Mouse (Mus musculus) liver, embryonic 11.5 days (tissue): ENCODE measurements around the gene Nefh. TPM values are rescaled to one million over a fixed set of nuclear protein-coding genes. Genes with fewer than 3 reads are reported as not detected.

ENCODE experiments used
- ATAC-seq: fragments of 200-750 bp; cut with Nextera tagmentation; replicated peaks from 2 replicates; pipeline ENCODE4 v1.8.0; 2017; ENCODE audit warnings: moderate number of reproducible peaks, mild to moderate bottlenecking, moderate TSS enrichment, moderate library complexity; ENCODE audit not compliant: low FRiP score
- DNase-seq: peaks from one replicate; pipeline ENCODE4 v3.0.0-alpha.2; 2017; ENCODE audit warnings: low spot score
- H3K27ac ChIP-seq: fragments of 300-500 bp; sonication (generic); 2 replicates; pipeline ENCODE4 v1.5.1; 2014; ENCODE audit warnings: mild to moderate bottlenecking, low read depth, low read length, control low read depth
- H3K27me3 ChIP-seq: fragments of 300-500 bp; sonication (generic); replicated peaks from 2 replicates; pipeline ENCODE4 v1.6.1; 2014; ENCODE audit warnings: low read length, mixed read lengths; ENCODE audit not compliant: control insufficient read depth, insufficient read depth
- H3K36me3 ChIP-seq: fragments of 300-500 bp; sonication (generic); 2 replicates; pipeline ENCODE4 v1.6.1; 2014; ENCODE audit warnings: mild to moderate bottlenecking, low read length, moderate library complexity, mixed read lengths; ENCODE audit not compliant: control insufficient read depth, insufficient read depth
- H3K4me1 ChIP-seq: fragments of 300-500 bp; sonication (generic); replicated peaks from 2 replicates; pipeline ENCODE4 v1.6.1; 2014; ENCODE audit warnings: low read length, mixed read lengths; ENCODE audit not compliant: control insufficient read depth, insufficient read depth
- H3K4me2 ChIP-seq: fragments of 300-500 bp; sonication (generic); 2 replicates; pipeline ENCODE4 v1.6.1; 2014; ENCODE audit warnings: mild to moderate bottlenecking, control low read depth, moderate library complexity
- H3K4me3 ChIP-seq: fragments of 300-500 bp; sonication (generic); 2 replicates; pipeline ENCODE4 v1.5.1; 2014; ENCODE audit warnings: low read depth, low read length, control low read depth
- H3K9ac ChIP-seq: fragments of 300-500 bp; sonication (generic); 2 replicates; pipeline ENCODE4 v1.6.1; 2014; ENCODE audit warnings: low read depth, low read length, control low read depth
- H3K9me3 ChIP-seq: fragments of 300-500 bp; sonication (generic); 2 replicates; pipeline ENCODE4 v1.6.1; 2016; ENCODE audit warnings: low read length, inconsistent platforms, mixed read lengths; ENCODE audit not compliant: control insufficient read depth
- WGBS: fragments of 180-500 bp; shearing (Covaris S2); extraction: QIAGEN DNeasy Blood & Tissue Kit; methylation state at CpG from one replicate; pipeline ENCODE4 v1.1.7; 2014; 5-methylcytosine and 5-hydroxymethylcytosine counted together
- microRNA-seq: library from miRNA; unstranded; fragments of <30 nt; microRNA quantifications from one replicate; pipeline ENCODE4, GENCODE M21; 2017; ENCODE audit warnings: borderline number of aligned reads
- polyA plus RNA-seq: library from polyadenylated mRNA; unstranded; fragments of >200 nt; fragmentation: Nextera tagmentation; extraction: Ambion mirVana; gene quantifications from 2 replicates; pipeline ENCODE4 v1.2.1, GENCODE M21; 2014

The Nefh gene
- polyA plus RNA-seq, 1 experiment from 2014 or later = 1.1 TPM

GRCm38 (mm10) chr11:4901956-4902355 lies 45.9 kb downstream of the Nefh start:
- no peak for ATAC-seq
- peaks cover 13% of the 10 kb centered on the region; the same call in 1 of the 2 replicates for H3K36me3 ChIP-seq

GRCm38 (mm10) chr11:4900437-4900836 lies 47.4 kb downstream of the Nefh start:
- H3K27ac ChIP-seq = no peak overlapping the region
- no peak overlapping the region for H3K9ac ChIP-seq
- H3K27me3 ChIP-seq = no peaks in the 10 kb centered on the region
- peaks cover 10% of the 10 kb centered on the region; the same call in 1 of the 2 replicates for H3K36me3 ChIP-seq
- no peak overlapping the region for H3K4me2 ChIP-seq
- ATAC-seq = no peak
- 69% methylated on average over 5 of the region's 5 CpGs for WGBS
- H3K4me1 ChIP-seq = peaks cover 5% of the 10 kb centered on the region
- no peaks in the 10 kb centered on the region for H3K9me3 ChIP-seq
- H3K4me3 ChIP-seq = no peak overlapping the region
- DNase-seq = no peak

More at GRCm38 (mm10) chr11:4901956-4902355, 45.9 kb downstream of the Nefh start:
- Histone ChIP-seq H3K27ac (no peak overlapping the region), H3K4me3 (no peak overlapping the region), H3K4me2 (no peak overlapping the region), H3K9me3 (no peaks in the 10 kb centered on the region), H3K4me1 (no peaks in the 10 kb centered on the region), H3K27me3 (no peaks in the 10 kb centered on the region), H3K9ac (no peak overlapping the region)
- WGBS = 89% methylated on average over 6 of the region's 6 CpGs
- DNase-seq = no peak

GRCm38 (mm10) chr11:4894848-4895816 lies 52.7 kb downstream of the Nefh start, which contains the start of gene Thoc5:
Gene Thoc5 (plus strand): TSS chr11:4895320.
- no peaks in the 10 kb centered on the region for H3K27me3 ChIP-seq
- H3K4me1 ChIP-seq = peaks cover 5% of the 10 kb centered on the region
- H3K36me3 ChIP-seq = peaks cover 4% of the 10 kb centered on the region; the same call in 1 of the 2 replicates
- peak within 1 kb of the TSS; percentile 92 for H3K4me3 ChIP-seq
- WGBS = 2% methylated on average over 52 of the region's 52 CpGs
- H3K4me2 ChIP-seq = peak within 1 kb of the TSS; percentile 77
- peak within 1 kb of the TSS; percentile 83 for H3K9ac ChIP-seq
- no peaks in the 10 kb centered on the region for H3K9me3 ChIP-seq
- ATAC-seq (peak; percentile 92), DNase-seq (peak; percentile 83)
- H3K27ac ChIP-seq = peak within 1 kb of the TSS; percentile 81; the same call in 1 of the 2 replicates

Small RNA genes within 50 kb of the gene (microRNA-seq; reads per million reads assigned to microRNA genes)
- gene Mir6918 = 2.1 reads per million

Other genes with a start within 250 kb of the Nefh start
- gene Uqcr10, start 243.7 kb downstream of the Nefh start, polyA plus RNA-seq = 823 and 891 TPM in 2 replicates
- gene Zmat5, start 243.4 kb downstream of the Nefh start, polyA plus RNA-seq = 45.1 and 54.6 TPM in 2 replicates
- gene Cabp7, start 201.3 kb downstream of the Nefh start, polyA plus RNA-seq = 0.33 TPM in 1 of 2 replicates, not detected in the other
- gene Nf2, start 98.5 kb downstream of the Nefh start, polyA plus RNA-seq = 37.4 and 40.1 TPM in 2 replicates
- 89.8 and 92.7 TPM in 2 replicates for gene Nipsnap1, start 74.1 kb downstream of the Nefh start, polyA plus RNA-seq
- gene Thoc5, start 52.7 kb downstream of the Nefh start, polyA plus RNA-seq = 40.5 and 42.5 TPM in 2 replicates
- 126 and 139 TPM in 2 replicates for gene Ap1b1, start 38.8 kb upstream of the Nefh start, polyA plus RNA-seq
- gene Rasl10a, start 110.1 kb upstream of the Nefh start, polyA plus RNA-seq = 0.75 and 1.3 TPM in 2 replicates
- gene Gas2l1, start 117.3 kb upstream of the Nefh start, polyA plus RNA-seq = 41.9 and 46.5 TPM in 2 replicates
- 27.0 and 29.1 TPM in 2 replicates for gene Rhbdd3, start 150.9 kb upstream of the Nefh start, polyA plus RNA-seq
- 363 and 367 TPM in 2 replicates for gene Ewsr1, start 151.2 kb upstream of the Nefh start, polyA plus RNA-seq
- 14.6 and 16.5 TPM in 2 replicates for gene Emid1, start 204.2 kb upstream of the Nefh start, polyA plus RNA-seq